Mouse (Mus musculus) kidney, postnatal 0 days (tissue): Measurements from ENCODE around the gene Acpp. TPM values are rescaled to one million over a fixed set of nuclear protein-coding genes. Genes with fewer than 3 reads are reported as not detected.

Source experiments
- ATAC-seq: fragments of 200-750 bp; cut with Nextera tagmentation; replicated peaks from 2 replicates; pipeline ENCODE4 v1.8.0; 2017; ENCODE audit warnings: low read depth, moderate number of reproducible peaks, moderate TSS enrichment, moderate library complexity; ENCODE audit not compliant: low FRiP score
- DNase-seq: peaks from one replicate; pipeline ENCODE4 v3.0.0-alpha.2; 2016; ENCODE audit warnings: low spot score
- H3K27ac ChIP-seq: fragments of 300-500 bp; sonication (generic); 2 replicates; pipeline ENCODE4 v1.5.1; 2014; ENCODE audit warnings: mild to moderate bottlenecking
- H3K27me3 ChIP-seq: fragments of 300-500 bp; sonication (generic); 2 replicates; pipeline ENCODE4 v1.6.1; 2014; ENCODE audit warnings: low read length, mixed read lengths; ENCODE audit not compliant: insufficient read depth
- H3K36me3 ChIP-seq: fragments of 300-500 bp; sonication (generic); 2 replicates; pipeline ENCODE4 v1.6.1; 2014; ENCODE audit warnings: low read length, mixed read lengths; ENCODE audit not compliant: insufficient read depth
- H3K4me1 ChIP-seq: fragments of 300-500 bp; sonication (generic); replicated peaks from 2 replicates; pipeline ENCODE4 v1.6.1; 2014; ENCODE audit warnings: antibody characterized with exemption, low read length, mixed read lengths; ENCODE audit not compliant: insufficient read depth
- H3K4me2 ChIP-seq: fragments of 300-500 bp; sonication (generic); 2 replicates; pipeline ENCODE4 v1.6.1; 2014; ENCODE audit warnings: mild to moderate bottlenecking, low read length, moderate library complexity, mixed read lengths
- H3K4me3 ChIP-seq: fragments of 300-500 bp; sonication (generic); replicated peaks from 2 replicates; pipeline ENCODE4 v1.5.1; 2014; ENCODE audit warnings: low read depth, low read length
- H3K9ac ChIP-seq: fragments of 300-500 bp; sonication (generic); 2 replicates; pipeline ENCODE4 v1.6.1; 2014; ENCODE audit warnings: low read depth, low read length
- H3K9me3 ChIP-seq: fragments of 300-500 bp; sonication (generic); replicated peaks from 2 replicates; pipeline ENCODE4 v1.6.1; 2016; ENCODE audit warnings: low read length, inconsistent platforms, mixed read lengths
- CTCF ChIP-seq: IDR thresholded peaks from 2 replicates; pipeline ENCODE4 v1.5.1; 2016; ENCODE audit warnings: antibody characterized with exemption, low read depth, mild to moderate bottlenecking, moderate library complexity
- WGBS: fragments of 180-500 bp; shearing (Covaris S2); extraction: QIAGEN DNeasy Blood & Tissue Kit; methylation state at CpG from one replicate; pipeline ENCODE4 v1.1.7; 2014; 5-methylcytosine and 5-hydroxymethylcytosine counted together
- polyA plus RNA-seq: library from polyadenylated mRNA; unstranded; fragments of >200 nt; fragmentation: Nextera tagmentation; extraction: Ambion mirVana; gene quantifications from 2 replicates; pipeline ENCODE4 v1.2.1, GENCODE M21; 2015

Acpp gene
- polyA plus RNA-seq, 1 experiment from 2014 or later: 1.5 TPM

DNA sequence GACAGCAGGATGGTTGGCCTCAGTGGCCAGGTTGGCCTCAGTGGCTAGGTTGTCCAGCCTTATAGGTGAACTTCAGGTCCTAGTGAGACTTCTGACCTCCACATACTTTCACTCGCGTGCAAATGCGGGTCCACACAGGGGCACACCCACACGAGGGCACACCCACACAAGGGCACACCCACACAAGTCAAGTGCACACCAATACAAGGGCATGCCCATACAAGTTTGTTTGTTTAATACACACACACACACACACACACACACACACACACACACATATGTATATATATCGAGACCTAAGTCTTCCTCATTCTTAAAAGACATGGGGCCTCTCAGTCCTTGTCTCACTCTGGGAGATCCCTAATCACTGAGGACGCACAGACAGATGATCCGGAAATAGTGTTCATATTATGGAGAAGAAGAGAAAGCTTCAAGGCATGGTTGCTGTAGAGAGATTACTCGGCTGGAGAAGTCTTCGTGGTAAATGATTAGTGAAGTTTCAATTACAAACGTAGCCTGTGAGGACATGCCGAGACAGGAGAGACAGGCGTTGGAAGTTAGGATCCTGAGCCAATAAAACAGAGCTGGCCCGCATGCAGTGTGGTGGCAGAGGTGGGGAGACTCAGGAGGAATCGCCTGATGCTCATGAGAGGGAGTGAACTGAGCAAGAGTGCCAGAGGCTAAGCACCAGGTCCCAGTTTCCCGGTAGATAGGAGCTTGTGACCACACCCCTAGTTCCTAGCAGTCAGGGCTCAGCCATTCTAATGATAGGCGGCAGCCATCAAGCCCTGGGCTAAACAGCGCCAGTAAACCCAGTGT is 23.7 kb upstream of the Acpp start:
- WGBS: 52% methylated on average over 17 of the region's 17 CpGs
- no peaks in the 10 kb centered on the region for H3K9me3 ChIP-seq
- no peak overlapping the region for H3K4me3 ChIP-seq
- no peak for TF ChIP-seq CTCF
- no peak overlapping the region for H3K27ac ChIP-seq
- DNase-seq: no peak
- no peaks in the 10 kb centered on the region for H3K36me3 ChIP-seq
- H3K9ac ChIP-seq: no peak overlapping the region
- no peaks in the 10 kb centered on the region for H3K4me1 ChIP-seq
- no peaks in the 10 kb centered on the region for H3K27me3 ChIP-seq
- H3K4me2 ChIP-seq: peak overlapping the region; percentile 24; the same call in 1 of the 2 replicates
- ATAC-seq: peak; percentile 46; the same call in 1 of the 2 replicates

DNA sequence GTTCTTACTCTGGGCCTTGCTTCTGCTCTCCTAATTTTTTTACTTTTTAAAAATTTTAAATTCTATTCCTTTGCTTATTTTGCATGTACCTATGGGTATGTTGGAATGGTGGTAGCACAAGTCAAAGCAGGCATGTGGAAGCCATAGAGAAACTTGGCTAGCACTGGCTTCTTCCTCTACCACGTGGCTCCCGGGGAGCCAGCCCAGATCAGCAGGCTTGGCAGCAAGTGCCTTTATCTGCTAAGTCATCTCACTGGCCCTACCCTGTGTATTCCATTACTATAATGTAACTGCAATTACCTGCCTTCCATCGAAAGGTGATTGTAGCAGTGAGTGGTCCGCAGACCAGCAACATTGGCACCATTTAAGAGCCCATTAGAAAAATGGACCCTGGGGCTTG is 22.8 kb upstream of the Acpp start:
- H3K27ac ChIP-seq: no peak overlapping the region
- H3K36me3 ChIP-seq: no peaks in the 10 kb centered on the region
- H3K4me2 ChIP-seq: no peak overlapping the region
- DNase-seq (no peak), ATAC-seq (no peak)
- H3K4me1 ChIP-seq: no peaks in the 10 kb centered on the region
- no peak overlapping the region for H3K4me3 ChIP-seq
- no peaks in the 10 kb centered on the region for H3K27me3 ChIP-seq
- WGBS: 72% methylated on average over 4 of the region's 4 CpGs
- no peak for TF ChIP-seq CTCF
- no peak overlapping the region for H3K9ac ChIP-seq
- no peaks in the 10 kb centered on the region for H3K9me3 ChIP-seq

DNA sequence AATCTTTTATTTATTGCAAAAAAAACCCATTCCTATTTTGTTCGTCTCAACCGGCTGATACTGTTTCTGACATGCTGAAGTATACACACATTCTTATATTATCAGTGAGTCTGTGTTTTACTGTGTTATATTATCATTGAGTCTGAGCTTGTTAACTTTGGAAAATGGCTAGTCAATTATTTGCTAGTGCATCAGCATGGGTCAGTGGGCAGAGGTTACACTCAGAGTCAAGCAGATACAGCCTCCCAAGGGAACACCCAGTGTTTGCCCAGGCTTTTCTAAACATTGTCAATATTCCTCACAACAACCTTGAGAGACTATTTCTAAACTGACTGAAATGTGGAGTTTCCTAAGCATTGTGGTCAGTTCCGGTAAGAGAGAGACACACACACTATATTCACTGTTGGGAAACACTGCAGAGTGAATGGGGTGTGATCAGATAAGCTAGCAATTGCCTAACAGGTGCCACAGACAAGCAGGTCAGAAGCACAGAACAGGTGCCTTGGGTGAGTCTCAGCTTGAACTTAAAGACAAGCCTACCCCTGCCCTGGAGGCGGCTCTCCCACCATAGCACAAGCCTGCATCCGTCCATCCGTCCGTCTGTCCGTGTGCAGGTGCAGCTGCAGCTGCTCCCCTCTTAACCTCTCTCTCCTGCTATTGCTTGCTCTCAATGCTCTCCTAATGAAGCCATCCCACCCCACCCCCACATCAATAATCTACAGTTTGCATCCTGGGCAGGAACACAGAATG is 18.1 kb upstream of the Acpp start:
- ATAC-seq (no peak), DNase-seq (no peak)
- Histone ChIP-seq H3K4me2 (no peak overlapping the region), H3K4me1 (no peaks in the 10 kb centered on the region), H3K36me3 (no peaks in the 10 kb centered on the region), H3K4me3 (no peak overlapping the region), H3K9ac (no peak overlapping the region), H3K9me3 (no peaks in the 10 kb centered on the region), H3K27me3 (no peaks in the 10 kb centered on the region), H3K27ac (peak overlapping the region; percentile 54; the same call in 1 of the 2 replicates)
- TF ChIP-seq CTCF: no peak
- WGBS: 39% methylated on average over 8 of the region's 8 CpGs

DNA sequence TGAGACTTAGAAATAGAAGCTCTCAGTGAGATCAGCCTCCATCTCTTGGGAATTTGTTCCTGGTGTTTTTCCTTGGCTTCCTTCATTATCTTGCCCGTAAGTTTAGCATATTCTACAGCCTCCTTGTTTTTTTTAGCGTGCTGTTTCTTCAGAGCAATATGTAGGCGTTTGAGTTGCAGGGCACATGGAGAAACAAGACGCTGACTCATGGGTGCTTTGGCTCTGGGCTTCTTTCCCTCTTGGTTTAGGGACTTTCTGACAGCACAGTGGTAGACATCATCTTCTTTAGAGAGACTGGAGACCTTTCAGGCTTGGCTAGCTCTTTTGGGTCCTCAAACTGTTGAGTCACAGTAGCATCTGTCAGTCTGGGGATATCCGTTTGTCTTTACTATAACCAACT is 6.6 kb upstream of the Acpp start:
- ATAC-seq: no peak
- H3K4me3 ChIP-seq: no peak overlapping the region
- WGBS: 75% methylated on average over 5 of the region's 5 CpGs

DNA sequence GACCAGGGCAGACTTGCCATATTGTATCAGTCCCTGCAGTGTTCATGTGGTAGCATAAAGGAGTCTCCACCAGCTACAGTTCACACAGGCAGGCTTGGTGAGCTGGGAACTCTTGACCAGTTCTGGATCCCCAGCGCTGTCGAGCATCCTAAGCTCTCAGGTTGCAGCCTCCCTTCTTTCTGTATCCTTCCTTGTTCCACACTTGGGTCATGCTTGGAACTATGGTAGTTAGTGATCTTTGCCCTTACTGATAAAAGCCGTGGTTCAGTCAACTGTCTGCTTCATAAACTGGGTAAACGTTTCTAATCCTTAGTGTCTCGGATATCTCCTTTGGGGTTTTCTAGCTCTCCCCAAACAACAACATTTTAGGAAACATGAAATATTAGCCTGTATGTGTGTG is 1.9 kb upstream of the Acpp start:
- Histone ChIP-seq H3K27ac (no peak overlapping the region), H3K4me3 (no peak overlapping the region), H3K4me2 (no peak overlapping the region), H3K36me3 (no peaks in the 10 kb centered on the region), H3K4me1 (no peaks in the 10 kb centered on the region), H3K9me3 (no peaks in the 10 kb centered on the region), H3K27me3 (no peaks in the 10 kb centered on the region), H3K9ac (no peak overlapping the region)
- 77% methylated on average over 5 of the region's 5 CpGs for WGBS
- no peak for TF ChIP-seq CTCF
- DNase-seq: no peak
- ATAC-seq: no peak

More for the DNA sequence above, 6.6 kb upstream of the Acpp start:
- Histone ChIP-seq H3K4me1 (no peaks in the 10 kb centered on the region), H3K9ac (no peak overlapping the region), H3K36me3 (no peaks in the 10 kb centered on the region), H3K27ac (no peak overlapping the region), H3K27me3 (no peaks in the 10 kb centered on the region), H3K4me2 (no peak overlapping the region), H3K9me3 (no peaks in the 10 kb centered on the region)
- DNase-seq: no peak
- TF ChIP-seq CTCF: no peak

DNA sequence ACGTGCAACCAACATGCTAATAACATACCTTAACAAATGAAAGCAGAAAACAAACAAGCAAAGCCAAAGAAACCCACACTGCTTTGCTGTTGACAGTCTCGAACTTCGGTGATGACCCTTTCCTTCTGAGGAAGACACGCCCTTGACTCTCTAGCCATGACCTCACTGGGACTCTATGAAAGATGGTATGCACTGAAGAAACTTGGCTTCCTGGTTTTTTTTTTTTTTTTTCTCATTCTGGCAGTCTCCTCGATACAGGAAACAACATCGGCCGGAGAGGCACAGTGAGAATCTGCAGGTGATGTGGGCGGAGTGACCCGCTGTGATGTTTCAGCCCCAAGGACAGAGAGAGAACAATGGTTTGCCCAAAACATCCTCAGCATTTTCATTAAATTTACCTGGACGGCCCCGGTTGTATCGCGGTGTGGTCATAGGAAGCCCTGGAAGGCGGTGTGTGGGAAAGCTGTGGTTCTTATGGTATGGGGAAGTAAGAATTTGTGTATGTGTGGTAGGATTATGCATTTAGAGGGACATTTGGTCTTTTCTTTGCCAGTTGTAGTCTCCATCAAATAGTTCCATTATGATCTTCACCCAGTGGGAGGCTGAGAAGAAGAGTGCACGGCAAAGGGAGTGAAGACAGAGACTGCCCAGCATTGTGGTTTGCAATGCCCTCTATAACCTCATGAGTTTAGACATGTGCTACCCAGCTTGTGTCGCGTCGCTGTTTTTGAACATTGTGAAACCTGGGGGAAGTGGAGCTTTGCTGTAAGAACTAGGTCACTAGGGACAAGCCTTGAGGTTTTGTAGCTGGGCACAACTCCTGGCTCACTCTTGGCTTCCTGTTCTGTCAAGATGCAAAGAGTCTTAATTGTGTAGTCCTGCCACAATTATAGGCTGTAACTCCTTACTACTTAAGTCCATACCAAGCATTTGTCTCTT is 1.2 kb upstream of the Acpp start:
- no peak for DNase-seq
- Histone ChIP-seq H3K27ac (no peak overlapping the region), H3K4me1 (no peaks in the 10 kb centered on the region), H3K4me2 (no peak overlapping the region), H3K9ac (no peak overlapping the region), H3K36me3 (no peaks in the 10 kb centered on the region), H3K27me3 (no peaks in the 10 kb centered on the region), H3K9me3 (no peaks in the 10 kb centered on the region), H3K4me3 (no peak overlapping the region)
- 83% methylated on average over 18 of the region's 18 CpGs for WGBS
- ATAC-seq: no peak
- TF ChIP-seq CTCF: no peak
